Mouse (Mus musculus): Measurements from ENCODE around the gene Pfas. TPM values are rescaled to one million over a fixed set of nuclear protein-coding genes. Genes with fewer than 3 reads are reported as not detected.
"Not testable (repeated sequence)": the region's sequence is repeated elsewhere in the genome, so short reads cannot be mapped to it uniquely, and the experiment has no call there.

Pfas gene
- polyA plus RNA-seq, 1 experiment from 2014 or later = 24.0 TPM

DNA sequence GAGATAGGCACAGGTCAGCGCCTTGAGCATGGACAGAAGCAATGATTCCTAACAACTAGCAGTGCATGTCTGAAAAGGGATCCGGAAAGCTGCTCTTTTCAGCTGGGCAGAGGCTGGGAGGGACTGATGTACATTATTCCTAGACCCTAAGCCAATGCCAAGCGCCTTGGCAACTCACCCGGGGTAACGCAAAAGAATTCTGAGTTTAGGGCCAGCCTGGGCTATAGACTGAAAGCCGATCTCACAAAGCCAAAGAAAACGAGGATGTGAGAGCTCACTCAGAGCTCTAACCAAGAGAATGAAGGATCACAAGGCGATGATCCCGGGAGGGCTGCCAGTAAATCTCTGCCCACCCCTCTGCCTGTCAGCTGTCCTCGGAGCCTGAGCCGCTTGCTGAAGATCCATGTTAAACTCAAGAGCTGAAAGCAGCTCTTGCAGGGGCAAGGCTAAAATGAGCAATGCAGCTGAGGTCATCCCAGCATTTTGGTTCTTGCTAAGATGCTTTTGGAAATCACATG is 20.8 kb downstream of the Pfas start:
- H3K4me2 ChIP-seq = no peak overlapping the region
- no peaks in the 10 kb centered on the region for H3K9me3 ChIP-seq (replicated peaks; ENCODE audit: control insufficient read depth, low read length)
- peaks cover 32% of the 10 kb centered on the region for H3K36me3 ChIP-seq (ENCODE audit: control insufficient read depth, insufficient read depth, low read length)
- H3K4me1 ChIP-seq (ENCODE audit: control insufficient read depth, insufficient read depth, low read length) = no peaks in the 10 kb centered on the region
- WGBS (ENCODE audit: insufficient replicate concordance) = 90% methylated on average over 11 of the region's 11 CpGs
- H3K9ac ChIP-seq (ENCODE audit: low read depth, low read length) = no peak overlapping the region
- ATAC-seq (replicated peaks; ENCODE audit: insufficient number of reproducible peaks, low FRiP score, low TSS enrichment) = no peak
- no peaks in the 10 kb centered on the region for H3K27me3 ChIP-seq (ENCODE audit: control insufficient read depth, insufficient read depth, low read length)
- H3K4me3 ChIP-seq (ENCODE audit: low read depth, low read length) = no peak overlapping the region
- H3K27ac ChIP-seq (ENCODE audit: low read depth, low read length) = no peak overlapping the region

DNA sequence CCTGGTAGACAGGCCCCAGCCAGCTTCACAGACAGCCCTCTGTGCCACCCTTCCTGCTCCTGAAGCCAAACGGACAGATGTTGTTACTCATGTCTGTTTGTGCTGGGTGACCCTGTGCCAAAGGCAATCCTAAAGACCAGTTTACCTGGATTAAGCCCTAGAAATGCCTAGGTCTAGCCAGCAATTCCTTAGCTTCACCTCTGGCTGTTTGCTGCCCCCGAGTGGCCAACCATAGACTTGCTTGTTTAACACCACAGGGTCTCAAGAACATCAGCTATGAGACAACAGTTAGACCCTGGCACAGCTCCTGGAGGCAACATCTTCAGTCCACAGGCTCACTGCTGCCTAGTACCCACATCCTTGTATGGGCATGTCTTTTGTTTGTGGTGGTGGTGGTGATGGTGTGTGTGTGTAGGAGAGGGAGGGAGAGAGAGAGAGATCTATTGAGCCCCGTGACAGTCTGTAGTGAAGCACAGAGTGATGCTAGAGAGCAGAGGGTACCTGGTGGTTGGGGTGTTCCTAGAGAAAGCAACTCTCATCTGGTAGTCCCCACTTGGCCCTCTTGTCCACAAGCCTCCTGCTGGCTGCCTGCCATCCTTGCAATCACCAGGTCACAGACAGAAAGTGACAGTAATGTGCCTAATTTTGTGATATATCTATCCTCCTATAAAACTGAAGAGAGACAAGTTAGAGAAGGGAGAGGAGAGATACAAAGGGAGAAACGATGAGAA is 25.5 kb downstream of the Pfas start:
- Histone ChIP-seq H3K4me3 (ENCODE audit: low read depth, low read length) (no peak overlapping the region), H3K9ac (ENCODE audit: low read depth, low read length) (no peak overlapping the region; the same call in 1 of the 2 replicates), H3K4me2 (no peak overlapping the region), H3K36me3 (ENCODE audit: control insufficient read depth, insufficient read depth, low read length) (peaks cover 4% of the 10 kb centered on the region; the same call in 1 of the 2 replicates), H3K27me3 (ENCODE audit: control insufficient read depth, insufficient read depth, low read length) (no peaks in the 10 kb centered on the region), H3K4me1 (ENCODE audit: control insufficient read depth, insufficient read depth, low read length) (no peaks in the 10 kb centered on the region), H3K27ac (ENCODE audit: low read depth, low read length) (no peak overlapping the region), H3K9me3 (replicated peaks; ENCODE audit: control insufficient read depth, low read length) (no peaks in the 10 kb centered on the region)
- ATAC-seq (replicated peaks; ENCODE audit: insufficient number of reproducible peaks, low FRiP score, low TSS enrichment) = no peak
- WGBS (ENCODE audit: insufficient replicate concordance) = 31% methylated on average over 4 of the region's 4 CpGs

DNA sequence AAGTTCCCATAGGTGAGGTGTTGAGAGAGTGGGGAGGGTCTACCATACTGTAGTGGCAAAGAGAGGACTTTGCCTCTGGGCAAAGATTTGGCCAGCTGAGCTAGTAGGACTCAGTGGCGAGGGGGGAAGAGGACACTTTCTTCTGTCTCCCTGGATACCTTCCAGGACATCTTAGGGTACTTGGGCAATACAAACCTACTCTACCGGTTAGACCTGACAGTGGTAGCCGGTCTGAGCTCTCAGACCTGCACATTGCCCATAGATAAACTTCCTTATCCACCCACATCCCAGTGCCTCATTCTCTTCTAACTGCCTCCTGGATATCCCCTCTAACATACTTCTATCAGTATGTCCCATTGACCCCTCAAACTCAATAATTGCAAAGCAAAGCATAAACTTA is 27.3 kb downstream of the Pfas start:
- no peak for ATAC-seq (replicated peaks; ENCODE audit: insufficient number of reproducible peaks, low FRiP score, low TSS enrichment)
- Histone ChIP-seq H3K9ac (ENCODE audit: low read depth, low read length) (no peak overlapping the region), H3K9me3 (replicated peaks; ENCODE audit: control insufficient read depth, low read length) (no peaks in the 10 kb centered on the region), H3K27me3 (ENCODE audit: control insufficient read depth, insufficient read depth, low read length) (no peaks in the 10 kb centered on the region), H3K36me3 (ENCODE audit: control insufficient read depth, insufficient read depth, low read length) (no peaks in the 10 kb centered on the region), H3K27ac (ENCODE audit: low read depth, low read length) (no peak overlapping the region), H3K4me2 (no peak overlapping the region), H3K4me1 (ENCODE audit: control insufficient read depth, insufficient read depth, low read length) (no peaks in the 10 kb centered on the region), H3K4me3 (ENCODE audit: low read depth, low read length) (no peak overlapping the region)
- 68% methylated on average over 3 of the region's 3 CpGs for WGBS (ENCODE audit: insufficient replicate concordance)

DNA sequence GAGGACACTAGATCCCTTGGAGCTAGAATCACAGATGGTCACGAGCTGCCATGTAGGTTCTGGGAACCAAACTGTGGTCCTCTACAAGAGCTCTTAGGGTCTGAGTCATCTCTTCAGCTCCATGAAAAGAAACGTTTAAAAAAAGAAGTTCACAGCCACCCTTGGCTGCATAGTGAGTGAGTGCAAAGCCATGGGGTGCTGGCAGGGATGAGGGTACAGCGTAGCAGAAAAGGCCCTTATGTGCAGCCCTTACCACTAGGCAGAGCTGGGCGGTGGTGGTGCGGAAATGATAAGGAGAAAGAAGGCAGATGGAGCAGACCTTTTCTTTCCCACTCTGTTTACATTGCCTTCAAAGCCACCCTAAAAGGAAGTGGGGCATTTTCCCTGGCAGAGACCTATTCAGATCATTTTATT is 28.9 kb downstream of the Pfas start:
- H3K27ac ChIP-seq (ENCODE audit: low read depth, low read length) = no peak overlapping the region
- no peaks in the 10 kb centered on the region for H3K4me1 ChIP-seq (ENCODE audit: control insufficient read depth, insufficient read depth, low read length)
- no peaks in the 10 kb centered on the region for H3K27me3 ChIP-seq (ENCODE audit: control insufficient read depth, insufficient read depth, low read length)
- H3K9ac ChIP-seq (ENCODE audit: low read depth, low read length) = no peak overlapping the region
- H3K9me3 ChIP-seq (replicated peaks; ENCODE audit: control insufficient read depth, low read length) = no peaks in the 10 kb centered on the region
- no peak overlapping the region for H3K4me2 ChIP-seq
- WGBS (ENCODE audit: insufficient replicate concordance) = 46% methylated on average over 5 of the region's 5 CpGs
- no peak for ATAC-seq (replicated peaks; ENCODE audit: insufficient number of reproducible peaks, low FRiP score, low TSS enrichment)
- H3K36me3 ChIP-seq (ENCODE audit: control insufficient read depth, insufficient read depth, low read length) = no peaks in the 10 kb centered on the region
- H3K4me3 ChIP-seq (ENCODE audit: low read depth, low read length) = no peak overlapping the region

DNA sequence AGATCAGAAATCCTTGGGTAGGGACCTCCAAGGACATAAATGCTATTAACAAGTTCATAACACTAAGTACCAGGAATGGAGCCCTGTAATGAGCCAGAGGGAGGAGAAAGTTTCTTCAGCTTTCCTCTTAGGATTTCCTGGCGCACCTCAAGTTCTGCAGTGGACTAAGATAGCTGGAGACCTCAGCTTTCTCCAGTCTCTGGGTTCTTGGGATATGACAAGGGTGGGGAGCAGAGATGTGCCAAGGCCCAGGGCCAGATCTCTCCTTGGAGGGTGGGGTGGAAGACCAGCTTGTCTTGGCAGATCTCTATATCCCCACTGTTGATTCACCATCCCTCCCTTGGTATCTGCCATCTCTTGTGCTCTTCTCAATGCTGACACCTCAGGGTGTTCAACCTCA is 32.7 kb downstream of the Pfas start:
- Histone ChIP-seq H3K4me3 (ENCODE audit: low read depth, low read length) (no peak overlapping the region), H3K9ac (ENCODE audit: low read depth, low read length) (no peak overlapping the region), H3K4me2 (no peak overlapping the region), H3K36me3 (ENCODE audit: control insufficient read depth, insufficient read depth, low read length) (no peaks in the 10 kb centered on the region), H3K27me3 (ENCODE audit: control insufficient read depth, insufficient read depth, low read length) (no peaks in the 10 kb centered on the region), H3K9me3 (replicated peaks; ENCODE audit: control insufficient read depth, low read length) (no peaks in the 10 kb centered on the region), H3K27ac (ENCODE audit: low read depth, low read length) (no peak overlapping the region), H3K4me1 (ENCODE audit: control insufficient read depth, insufficient read depth, low read length) (peaks cover 13% of the 10 kb centered on the region)
- no peak for ATAC-seq (replicated peaks; ENCODE audit: insufficient number of reproducible peaks, low FRiP score, low TSS enrichment)
- WGBS (ENCODE audit: insufficient replicate concordance) = 88% methylated on average over 1 of the region's 1 CpGs

DNA sequence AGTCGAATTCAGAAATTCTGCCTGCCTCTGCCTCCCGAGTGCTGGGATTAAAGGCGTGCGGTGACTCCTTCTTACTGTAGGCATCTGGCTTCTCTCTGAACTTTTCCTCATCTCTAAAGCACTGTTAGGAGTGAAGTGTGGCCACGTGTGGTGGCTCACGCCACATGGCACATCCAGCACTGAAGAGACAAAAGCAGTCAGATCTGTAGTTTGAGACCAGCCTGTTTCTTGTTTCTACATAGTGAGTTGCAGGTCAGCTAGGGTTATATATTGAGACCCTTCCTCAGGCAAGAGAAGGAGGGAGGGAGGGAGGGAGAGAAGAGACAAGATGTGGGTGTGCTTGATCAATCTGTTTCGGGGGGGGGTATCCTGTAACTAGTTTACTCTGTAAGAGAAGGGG is 33.2 kb downstream of the Pfas start, which contains the start of gene Rangrf:
Gene Rangrf (minus strand): TSS at position 101 of the 400 bp plus-strand sequence.
- WGBS (ENCODE audit: insufficient replicate concordance) = 71% methylated on average over 7 of the region's 7 CpGs

DNA sequence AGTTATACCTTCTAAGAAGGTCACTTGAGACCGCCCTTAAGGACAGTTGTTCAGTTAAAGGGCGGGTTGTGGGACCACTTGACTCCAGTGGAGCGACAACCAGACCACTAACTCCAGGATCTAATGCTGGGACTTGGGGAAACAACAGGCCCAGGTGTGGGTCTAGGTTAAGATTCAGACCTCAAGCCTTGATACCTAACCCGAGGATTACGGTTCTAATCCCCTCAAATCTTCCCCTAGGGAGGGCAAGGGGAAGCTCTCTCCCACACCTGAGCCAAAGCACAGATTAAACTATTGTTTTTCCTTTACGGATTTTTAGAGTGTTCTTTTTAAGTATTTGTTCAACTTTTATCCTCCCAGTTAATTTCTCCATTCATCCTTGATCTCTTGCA is 34.2 kb downstream of the Pfas start:
- H3K4me3 ChIP-seq (ENCODE audit: low read depth, low read length) = peak overlapping the region; percentile 49
- WGBS (ENCODE audit: insufficient replicate concordance) = 25% methylated on average over 6 of the region's 6 CpGs
- no peak overlapping the region for H3K27ac ChIP-seq (ENCODE audit: low read depth, low read length)
- H3K9me3 ChIP-seq (replicated peaks; ENCODE audit: control insufficient read depth, low read length) = no peaks in the 10 kb centered on the region
- peaks cover 13% of the 10 kb centered on the region for H3K4me1 ChIP-seq (ENCODE audit: control insufficient read depth, insufficient read depth, low read length)
- no peaks in the 10 kb centered on the region for H3K27me3 ChIP-seq (ENCODE audit: control insufficient read depth, insufficient read depth, low read length)
- ATAC-seq (replicated peaks; ENCODE audit: insufficient number of reproducible peaks, low FRiP score, low TSS enrichment) = no peak
- H3K9ac ChIP-seq (ENCODE audit: low read depth, low read length) = no peak overlapping the region
- H3K4me2 ChIP-seq = peak overlapping the region; percentile 62
- H3K36me3 ChIP-seq (ENCODE audit: control insufficient read depth, insufficient read depth, low read length) = no peaks in the 10 kb centered on the region

More for the DNA sequence above, 33.2 kb downstream of the Pfas start, which contains the start of gene Rangrf:
- Histone ChIP-seq H3K9ac (ENCODE audit: low read depth, low read length) (no peak within 1 kb of the TSS), H3K27me3 (ENCODE audit: control insufficient read depth, insufficient read depth, low read length) (no peaks in the 10 kb centered on the region), H3K4me3 (ENCODE audit: low read depth, low read length) (peak within 1 kb of the TSS; percentile 49), H3K4me1 (ENCODE audit: control insufficient read depth, insufficient read depth, low read length) (peaks cover 13% of the 10 kb centered on the region), H3K27ac (ENCODE audit: low read depth, low read length) (no peak within 1 kb of the TSS), H3K4me2 (peak within 1 kb of the TSS; percentile 62), H3K36me3 (ENCODE audit: control insufficient read depth, insufficient read depth, low read length) (no peaks in the 10 kb centered on the region), H3K9me3 (replicated peaks; ENCODE audit: control insufficient read depth, low read length) (no peaks in the 10 kb centered on the region)
- no peak for ATAC-seq (replicated peaks; ENCODE audit: insufficient number of reproducible peaks, low FRiP score, low TSS enrichment)

DNA sequence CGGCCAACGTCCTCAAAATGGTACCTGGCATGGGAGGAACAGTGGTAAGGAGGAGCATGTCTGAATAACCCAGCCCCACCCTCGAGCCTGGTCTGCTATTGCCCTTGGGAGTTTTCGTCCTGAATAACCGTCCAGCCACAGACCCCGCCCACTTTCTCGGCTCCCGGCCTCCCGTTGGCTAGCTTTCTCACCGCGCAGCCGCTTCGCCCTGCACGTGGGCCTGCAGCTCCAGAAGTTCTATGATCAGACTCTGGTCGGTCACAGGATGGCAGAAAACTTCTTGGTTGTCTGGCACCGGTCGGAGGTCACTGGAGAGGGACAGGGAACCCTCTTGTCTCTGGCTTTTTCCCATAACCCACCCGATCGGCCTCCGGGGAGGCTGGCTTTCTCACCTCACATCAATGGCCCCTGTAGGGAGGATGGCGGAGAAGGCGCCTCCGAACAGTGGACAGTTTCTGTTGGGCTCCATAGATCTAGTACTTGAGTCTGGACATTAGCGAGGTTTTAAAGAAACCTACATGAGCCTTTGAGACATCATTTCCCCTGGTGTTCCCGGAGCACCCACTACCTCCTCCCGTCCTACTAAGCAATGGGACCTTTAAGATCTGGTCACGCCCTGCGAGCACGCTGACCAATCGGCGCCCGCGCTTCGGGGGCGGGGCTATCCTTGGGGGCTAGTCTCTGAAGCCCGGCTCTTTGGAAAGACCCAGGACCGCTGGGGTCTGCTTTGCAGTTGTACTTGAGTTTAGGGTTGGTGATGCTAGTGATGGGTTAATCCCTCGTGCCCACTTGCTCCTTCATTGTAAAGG is 34.8 kb downstream of the Pfas start:
- H3K9me3 ChIP-seq (replicated peaks; ENCODE audit: control insufficient read depth, low read length); H3K27ac ChIP-seq (ENCODE audit: low read depth, low read length); H3K36me3 ChIP-seq (ENCODE audit: control insufficient read depth, insufficient read depth, low read length); H3K27me3 ChIP-seq (ENCODE audit: control insufficient read depth, insufficient read depth, low read length): not testable (repeated sequence)
- peak; percentile 85 for ATAC-seq (replicated peaks; ENCODE audit: insufficient number of reproducible peaks, low FRiP score, low TSS enrichment)
- under 1% methylated on average over 37 of the region's 38 CpGs for WGBS (ENCODE audit: insufficient replicate concordance)
- Histone ChIP-seq H3K4me2 (peak overlapping the region; percentile 62), H3K4me1 (ENCODE audit: control insufficient read depth, insufficient read depth, low read length) (peaks cover 13% of the 10 kb centered on the region), H3K4me3 (ENCODE audit: low read depth, low read length) (peak overlapping the region; percentile 49), H3K9ac (ENCODE audit: low read depth, low read length) (peak overlapping the region; percentile 64; the same call in 1 of the 2 replicates)
